Mouse (Mus musculus): ENCODE measurements around the gene Ckb. TPM values are rescaled to one million over a fixed set of nuclear protein-coding genes. Genes with fewer than 3 reads are reported as not detected.

Ckb gene
- total and polyA plus RNA-seq, 2 experiments from 2014 or later, result 2,405 to 3,255 TPM

DNA sequence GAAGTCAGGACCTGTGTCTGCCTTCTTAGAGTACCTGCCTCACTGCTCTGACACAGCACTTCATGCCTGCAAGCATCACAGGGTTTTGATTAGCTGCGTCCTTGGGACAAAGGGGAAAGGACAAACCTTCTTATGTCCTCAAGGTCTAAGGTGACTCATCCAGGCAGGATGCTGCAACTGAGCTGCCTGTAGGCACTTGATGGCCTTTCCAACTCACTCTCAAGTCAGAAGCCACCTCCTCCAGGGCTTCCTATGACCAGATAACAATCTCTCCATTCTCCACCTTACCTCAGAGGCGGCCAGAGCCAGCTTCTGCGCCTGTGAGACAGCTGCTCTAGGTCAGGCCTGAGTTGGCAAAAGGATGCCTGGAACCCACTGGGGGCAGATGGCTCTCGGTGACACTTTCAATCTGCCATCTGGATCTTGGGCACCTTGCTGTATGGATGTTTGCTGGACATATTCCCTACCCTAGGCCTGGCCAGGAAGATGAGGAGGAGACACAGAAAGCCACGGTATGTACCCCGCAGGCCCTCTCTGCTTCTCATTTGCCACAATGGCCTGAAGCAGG, 26.3 kb upstream of the Ckb start:
- Histone ChIP-seq H3K27me3 (ENCODE audit: insufficient read depth, low read length) (no peaks in the 10 kb centered on the region), H3K27ac (peak overlapping the region; percentile 5; the same call in 1 of the 2 replicates), H3K36me3 (ENCODE audit: insufficient read depth, low read length) (no peaks in the 10 kb centered on the region), H3K4me2 (ENCODE audit: low read depth, low read length) (no peak overlapping the region), H3K9me3 (ENCODE audit: low read length) (no peaks in the 10 kb centered on the region), H3K4me3 (ENCODE audit: low read length) (no peak overlapping the region), H3K9ac (replicated peaks; ENCODE audit: low read length) (no peak overlapping the region), H3K4me1 (ENCODE audit: insufficient read depth, low read length) (peaks cover 20% of the 10 kb centered on the region)
- 45% methylated on average over 6 of the region's 6 CpGs for WGBS
- ATAC-seq, result no peak
- no peak for TF ChIP-seq CTCF (IDR thresholded peaks at IDR 0.05; ENCODE audit: low read depth)
- DNase-seq (ENCODE audit: low spot score), result peak; percentile 68

DNA sequence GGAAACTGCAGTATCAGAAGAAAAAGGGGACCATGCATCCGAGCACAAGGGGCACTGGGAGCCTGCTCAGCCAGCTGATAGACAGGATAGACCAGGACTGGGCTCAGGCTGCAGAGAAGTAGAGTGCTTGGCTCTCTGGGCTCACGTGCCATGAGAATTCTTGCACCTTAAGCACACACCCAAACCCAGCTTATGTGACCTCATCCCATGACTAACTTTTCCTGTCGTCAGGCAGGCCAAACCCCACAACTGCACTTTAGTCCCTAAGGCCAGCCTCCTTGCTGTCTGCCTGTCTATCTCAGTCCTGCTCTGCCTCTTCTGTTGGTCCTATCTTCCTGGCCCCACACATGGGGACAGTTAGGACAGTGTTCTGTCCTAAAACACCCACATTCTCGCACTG, 25.6 kb upstream of the Ckb start:
- no peak for TF ChIP-seq CTCF (IDR thresholded peaks at IDR 0.05; ENCODE audit: low read depth)
- Histone ChIP-seq H3K4me3 (ENCODE audit: low read length) (no peak overlapping the region), H3K9me3 (ENCODE audit: low read length) (no peaks in the 10 kb centered on the region), H3K27ac (no peak overlapping the region), H3K4me2 (ENCODE audit: low read depth, low read length) (no peak overlapping the region), H3K9ac (replicated peaks; ENCODE audit: low read length) (no peak overlapping the region), H3K27me3 (ENCODE audit: insufficient read depth, low read length) (no peaks in the 10 kb centered on the region), H3K36me3 (ENCODE audit: insufficient read depth, low read length) (no peaks in the 10 kb centered on the region), H3K4me1 (ENCODE audit: insufficient read depth, low read length) (peaks cover 27% of the 10 kb centered on the region)
- ATAC-seq, result no peak
- DNase-seq (ENCODE audit: low spot score), result no peak
- 76% methylated on average over 4 of the region's 4 CpGs for WGBS

GRCm38 (mm10) chr12:111696239-111696638, 24.1 kb upstream of the Ckb start:
- H3K36me3 ChIP-seq (ENCODE audit: insufficient read depth, low read length), result no peaks in the 10 kb centered on the region

GRCm38 (mm10) chr12:111694880-111695804, 23.0 kb upstream of the Ckb start:
- H3K9ac ChIP-seq (replicated peaks; ENCODE audit: low read length), result no peak overlapping the region; the same call in 1 of the 2 replicates

More at GRCm38 (mm10) chr12:111696239-111696638, 24.1 kb upstream of the Ckb start:
- Histone ChIP-seq H3K9me3 (ENCODE audit: low read length) (no peaks in the 10 kb centered on the region), H3K4me1 (ENCODE audit: insufficient read depth, low read length) (peaks cover 33% of the 10 kb centered on the region), H3K27ac (peak overlapping the region; percentile 91), H3K4me2 (ENCODE audit: low read depth, low read length) (no peak overlapping the region), H3K4me3 (ENCODE audit: low read length) (no peak overlapping the region), H3K27me3 (ENCODE audit: insufficient read depth, low read length) (no peaks in the 10 kb centered on the region), H3K9ac (replicated peaks; ENCODE audit: low read length) (no peak overlapping the region)
- DNase-seq (ENCODE audit: low spot score) (peak; percentile 92), ATAC-seq (no peak)
- WGBS, result 13% methylated on average over 6 of the region's 6 CpGs
- TF ChIP-seq CTCF (IDR thresholded peaks at IDR 0.05; ENCODE audit: low read depth), result peak; percentile 88

DNA sequence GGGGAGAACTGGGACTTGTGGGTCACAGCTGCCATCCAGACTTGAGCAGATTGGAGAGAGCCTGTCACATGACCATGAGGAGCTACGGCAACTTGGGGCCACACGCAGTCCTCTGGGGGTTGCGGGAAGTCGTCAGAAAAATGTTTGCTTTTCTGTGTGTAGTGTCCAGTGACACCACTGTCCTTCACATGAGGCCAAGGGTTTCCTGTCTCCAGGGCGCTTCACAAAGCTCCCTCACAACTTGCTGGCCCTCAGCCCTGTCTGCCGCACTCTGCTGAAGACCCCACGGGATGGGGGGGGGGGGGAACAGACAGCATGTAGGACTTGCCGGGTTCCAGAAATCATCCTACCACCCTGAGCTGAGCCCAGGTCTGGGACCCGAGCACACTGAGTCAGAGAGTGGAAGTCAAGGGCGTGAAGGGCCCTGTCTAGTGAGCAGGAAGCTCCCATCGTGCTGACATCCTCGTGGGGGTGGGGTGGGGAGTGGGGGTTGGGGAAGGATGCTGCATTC, 22.2 kb upstream of the Ckb start:
- no peaks in the 10 kb centered on the region for H3K36me3 ChIP-seq (ENCODE audit: insufficient read depth, low read length)
- ATAC-seq (peak; percentile 82), DNase-seq (ENCODE audit: low spot score) (no peak)
- H3K27ac ChIP-seq, result peak overlapping the region; percentile 91
- H3K4me1 ChIP-seq (ENCODE audit: insufficient read depth, low read length), result peaks cover 33% of the 10 kb centered on the region
- 4% methylated on average over 12 of the region's 12 CpGs for whole genome bisulfite sequencing
- no peaks in the 10 kb centered on the region for H3K9me3 ChIP-seq (ENCODE audit: low read length)
- no peak for TF ChIP-seq CTCF (IDR thresholded peaks at IDR 0.05; ENCODE audit: low read depth)
- peak overlapping the region; percentile 21 for H3K4me2 ChIP-seq (ENCODE audit: low read depth, low read length)
- no peak overlapping the region for H3K4me3 ChIP-seq (ENCODE audit: low read length)
- no peak overlapping the region; the same call in 1 of the 2 replicates for H3K9ac ChIP-seq (replicated peaks; ENCODE audit: low read length)
- no peaks in the 10 kb centered on the region for H3K27me3 ChIP-seq (ENCODE audit: insufficient read depth, low read length)

More at GRCm38 (mm10) chr12:111694880-111695804, 23.0 kb upstream of the Ckb start:
- Histone ChIP-seq H3K4me3 (ENCODE audit: low read length) (no peak overlapping the region), H3K36me3 (ENCODE audit: insufficient read depth, low read length) (no peaks in the 10 kb centered on the region), H3K4me1 (ENCODE audit: insufficient read depth, low read length) (peaks cover 33% of the 10 kb centered on the region), H3K27ac (peak overlapping the region; percentile 91), H3K4me2 (ENCODE audit: low read depth, low read length) (peak overlapping the region; percentile 21; the same call in 1 of the 2 replicates), H3K27me3 (ENCODE audit: insufficient read depth, low read length) (no peaks in the 10 kb centered on the region), H3K9me3 (ENCODE audit: low read length) (no peaks in the 10 kb centered on the region)
- ATAC-seq (peak; percentile 38), DNase-seq (ENCODE audit: low spot score) (peak; percentile 79)
- TF ChIP-seq CTCF (IDR thresholded peaks at IDR 0.05; ENCODE audit: low read depth), result no peak
- WGBS, result 26% methylated on average over 13 of the region's 13 CpGs

DNA sequence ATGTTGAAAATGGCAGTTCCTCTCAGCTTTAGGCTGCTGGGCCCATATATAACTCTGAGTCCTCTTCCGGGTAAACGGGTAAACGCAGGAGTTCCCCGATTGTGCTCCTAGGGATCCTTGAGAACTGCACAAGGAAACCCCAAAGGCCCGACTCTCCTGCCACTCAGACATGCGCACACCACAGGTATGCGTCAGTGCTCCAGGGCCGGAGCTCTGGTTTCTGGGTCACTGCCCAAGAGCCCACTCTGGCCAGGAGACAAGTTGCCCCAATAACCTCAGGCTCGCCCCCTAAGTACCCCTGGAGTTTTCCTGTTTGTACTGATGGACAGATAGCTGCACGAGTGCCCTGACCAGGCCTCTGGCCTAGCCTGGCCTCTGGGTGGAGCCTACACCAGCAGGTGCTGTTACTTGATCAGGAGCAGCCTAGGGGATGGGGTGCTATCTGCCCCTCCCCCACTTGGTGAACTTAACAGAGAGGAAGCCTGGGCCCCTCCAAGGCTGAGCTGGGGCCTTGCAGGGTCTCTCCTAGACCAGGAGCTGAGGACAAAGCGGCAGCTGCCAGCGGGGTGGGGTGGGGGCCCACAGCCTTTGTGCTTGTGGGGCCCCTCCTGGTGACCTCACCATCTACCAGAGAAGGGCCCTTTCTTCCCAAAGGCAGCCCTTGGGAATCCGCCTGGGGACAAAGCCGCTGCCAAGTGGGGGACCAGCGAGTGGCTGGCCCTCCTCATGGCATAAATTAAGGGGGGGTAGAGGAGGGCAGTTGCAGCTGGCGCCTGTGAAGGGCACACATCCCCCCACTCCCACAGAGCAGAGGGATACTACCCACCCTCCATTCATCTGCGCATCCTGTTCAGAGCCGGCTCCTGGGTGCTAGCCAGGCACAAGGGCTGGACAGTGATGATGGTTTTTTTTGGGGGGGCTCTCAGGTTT, 21.5 kb upstream of the Ckb start:
- H3K9ac ChIP-seq (replicated peaks; ENCODE audit: low read length), result peak overlapping the region; percentile 10; the same call in 1 of the 2 replicates
- H3K36me3 ChIP-seq (ENCODE audit: insufficient read depth, low read length), result no peaks in the 10 kb centered on the region
- 13% methylated on average over 18 of the region's 18 CpGs for WGBS
- TF ChIP-seq CTCF (IDR thresholded peaks at IDR 0.05; ENCODE audit: low read depth), result no peak
- no peak overlapping the region for H3K4me3 ChIP-seq (ENCODE audit: low read length)
- peaks cover 33% of the 10 kb centered on the region for H3K4me1 ChIP-seq (ENCODE audit: insufficient read depth, low read length)
- ATAC-seq (peak; percentile 85), DNase-seq (ENCODE audit: low spot score) (peak; percentile 91)
- peak overlapping the region; percentile 21 for H3K4me2 ChIP-seq (ENCODE audit: low read depth, low read length)
- H3K9me3 ChIP-seq (ENCODE audit: low read length), result no peaks in the 10 kb centered on the region
- H3K27ac ChIP-seq, result peak overlapping the region; percentile 91
- no peaks in the 10 kb centered on the region for H3K27me3 ChIP-seq (ENCODE audit: insufficient read depth, low read length)

Data from hindbrain, postnatal 0 days (tissue).